Mouse (Mus musculus) cerebellum, adult 2 months (tissue): ENCODE measurements around the gene Irf3.

Experiments
- CTCF ChIP-seq: fragments of 200-500 bp; IDR thresholded peaks from 2 replicates; pipeline ENCODE4 v1.5.1; 2011; ENCODE audit warnings: low read depth, mild to moderate bottlenecking, control low read depth, low read length, moderate library complexity, borderline replicate concordance; ENCODE audit not compliant: insufficient read depth
- POLR2A ChIP-seq: fragments of 200-500 bp; IDR thresholded peaks from 2 replicates; pipeline ENCODE4 v1.6.1; 2011; ENCODE audit warnings: low read length, control low read depth, borderline replicate concordance; ENCODE audit not compliant: insufficient read depth

DNA sequence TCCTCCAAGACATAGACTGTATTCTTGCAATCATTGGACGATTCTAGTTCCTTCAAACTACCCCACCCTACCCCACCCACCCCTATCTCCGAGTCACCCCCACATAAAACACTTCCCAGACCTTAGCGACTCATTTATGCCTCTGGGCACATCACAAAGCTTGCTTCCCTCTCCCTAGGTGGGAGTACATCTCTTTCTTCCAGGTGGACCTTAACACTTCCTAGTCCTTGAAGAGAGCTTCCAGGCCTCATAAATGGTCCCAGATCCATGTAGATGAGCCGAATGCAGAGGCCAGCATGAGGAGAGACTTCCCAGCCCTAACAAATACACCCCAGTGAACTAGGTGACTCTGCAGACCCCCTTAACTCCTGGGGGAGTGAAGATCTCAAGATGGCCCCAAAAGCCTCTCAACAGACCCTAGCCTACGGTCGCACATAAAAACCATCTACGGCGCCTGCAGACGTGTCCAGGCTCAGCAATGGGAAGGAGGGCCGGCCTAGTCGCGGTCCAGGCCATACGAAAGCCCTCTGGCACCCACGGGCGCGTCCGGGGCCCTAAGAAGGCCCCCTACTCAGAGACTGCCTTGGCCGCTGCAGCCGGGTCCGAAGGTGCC is 18.0 kb downstream of the Irf3 start:
- no peak for TF ChIP-seq POLR2A
- TF ChIP-seq CTCF, result no peak
